Mouse (Mus musculus) CH12F3 (cell line): Measurements from ENCODE around the gene Hoxc9.

Source experiments
- in situ Hi-C: fragments of 300-500 bp; cut with MboI; formaldehyde crosslinking; loops from 2 replicates; pipeline ENCODE4 v1.14.3; 2020; ENCODE audit warnings: low sequenced_read_pairs

Hoxc9 gene

GRCm38 (mm10) chr15:102976631-102977422, 588 bp downstream of the Hoxc9 start:
- in situ Hi-C loops = loop anchor here (25.0 kb wide), 1 partner anchor 335 kb away; the partner anchor contains the start of gene Gpr84

- in situ Hi-C loops = loop anchor here (25.0 kb wide), 1 partner anchor 335 kb away; the partner anchor contains the start of gene Gpr84
Observed at GRCm38 (mm10) chr15:102977423-102977974, 1.3 kb downstream of the Hoxc9 start.

- in situ Hi-C loops = loop anchor here (25.0 kb wide), 1 partner anchor 333 kb away; the partner anchor contains the start of gene Gpr84
Observed at GRCm38 (mm10) chr15:102978615-102979515, 2.6 kb downstream of the Hoxc9 start.

GRCm38 (mm10) chr15:102979936-102980335, 3.7 kb downstream of the Hoxc9 start:
- in situ Hi-C loops = loop anchor here (25.0 kb wide), 1 partner anchor 332 kb away; the partner anchor contains the start of gene Gpr84

- in situ Hi-C loops = loop anchor here (25.0 kb wide), 1 partner anchor 332 kb away; the partner anchor contains the start of gene Gpr84
Observed at GRCm38 (mm10) chr15:102980352-102980751, 4.1 kb downstream of the Hoxc9 start.

- in situ Hi-C loops = loop anchor here (25.0 kb wide), 1 partner anchor 331 kb away; the partner anchor contains the start of gene Gpr84
Observed at GRCm38 (mm10) chr15:102980912-102981311, 4.7 kb downstream of the Hoxc9 start.

- in situ Hi-C loops = loop anchor here (25.0 kb wide), 1 partner anchor 331 kb away; the partner anchor contains the start of gene Gpr84
Observed at GRCm38 (mm10) chr15:102981379-102982288, 5.4 kb downstream of the Hoxc9 start.

GRCm38 (mm10) chr15:102983716-102984115, 7.5 kb downstream of the Hoxc9 start:
- in situ Hi-C loops = loop anchor here (25.0 kb wide), 1 partner anchor 329 kb away; the partner anchor contains the start of gene Gpr84

GRCm38 (mm10) chr15:102984521-102984920, 8.3 kb downstream of the Hoxc9 start:
- in situ Hi-C loops = loop anchor here (25.0 kb wide), 1 partner anchor 328 kb away; the partner anchor contains the start of gene Gpr84

GRCm38 (mm10) chr15:102984925-102985324, 8.7 kb downstream of the Hoxc9 start:
- in situ Hi-C loops = loop anchor here (5.0 to 25.0 kb wide), 2 partner anchors 187 to 327 kb away; partner anchors contain the start of gene Gpr84

GRCm38 (mm10) chr15:102987124-102987833, 11.0 kb downstream of the Hoxc9 start:
- in situ Hi-C loops = loop anchor here (5.0 to 25.0 kb wide), 2 partner anchors 185 to 325 kb away; partner anchors contain the start of gene Gpr84

- in situ Hi-C loops = loop anchor here (5.0 to 25.0 kb wide), 2 partner anchors 184 to 324 kb away; partner anchors contain the start of gene Gpr84
Observed at GRCm38 (mm10) chr15:102988078-102988477, 11.8 kb downstream of the Hoxc9 start.

GRCm38 (mm10) chr15:102990461-102991397, 14.5 kb downstream of the Hoxc9 start, which contains the start of gene Hoxc8:
TSS of gene Hoxc8 (plus strand) at chr15:102990607.
- in situ Hi-C loops = loop anchor here (25.0 kb wide), 1 partner anchor 322 kb away; the partner anchor contains the start of gene Gpr84

- in situ Hi-C loops = loop anchor here (25.0 kb wide), 1 partner anchor 321 kb away; the partner anchor contains the start of gene Gpr84
Observed at GRCm38 (mm10) chr15:102991782-102992181, 15.5 kb downstream of the Hoxc9 start.

GRCm38 (mm10) chr15:102992206-102992605, 16.0 kb downstream of the Hoxc9 start:
- in situ Hi-C loops = loop anchor here (25.0 kb wide), 1 partner anchor 320 kb away; the partner anchor contains the start of gene Gpr84

GRCm38 (mm10) chr15:102992863-102993262, 16.6 kb downstream of the Hoxc9 start:
- in situ Hi-C loops = loop anchor here (25.0 kb wide), 1 partner anchor 319 kb away; the partner anchor contains the start of gene Gpr84

- in situ Hi-C loops = loop anchor here (25.0 kb wide), 1 partner anchor 316 kb away; the partner anchor contains the start of gene Gpr84
Observed at GRCm38 (mm10) chr15:102996548-102996947, 20.3 kb downstream of the Hoxc9 start.
